Mouse (Mus musculus): Measurements from ENCODE around the gene Lmf1. TPM values are rescaled to one million over a fixed set of nuclear protein-coding genes. Genes with fewer than 3 reads are reported as not detected.

Gene Lmf1
- polyA plus RNA-seq, 1 experiment from 2014 or later, result 26.9 TPM

GRCm38 (mm10) chr17:25555159-25555558 is 23.7 kb upstream of the Lmf1 start:
- no peaks in the 10 kb centered on the region for H3K36me3 ChIP-seq (ENCODE audit: control insufficient read depth, insufficient read depth, low read length)
- H3K9ac ChIP-seq (ENCODE audit: low read depth, low read length), result no peak overlapping the region
- no peak overlapping the region; the same call in 1 of the 2 replicates for H3K4me2 ChIP-seq (replicated peaks; ENCODE audit: low read depth, low read length)
- ATAC-seq (ENCODE audit: low FRiP score), result no peak
- no peaks in the 10 kb centered on the region for H3K9me3 ChIP-seq (ENCODE audit: control insufficient read depth, low read length)
- peak overlapping the region; percentile 58; the same call in 1 of the 2 replicates for H3K27ac ChIP-seq (ENCODE audit: low read depth, low read length)
- DNase-seq (ENCODE audit: low spot score), result no peak
- WGBS, result 40% methylated on average over 3 of the region's 3 CpGs
- H3K4me3 ChIP-seq (ENCODE audit: low read depth, low read length), result no peak overlapping the region
- 0 out of 2 replicates have a peak, but pooled peaks cover 2% of the 10 kb centered on the region for H3K27me3 ChIP-seq (ENCODE audit: control insufficient read depth, insufficient read depth, low read length)
- H3K4me1 ChIP-seq (replicated peaks; ENCODE audit: control insufficient read depth, insufficient read depth, low read length), result peaks cover 17% of the 10 kb centered on the region

- Histone ChIP-seq H3K36me3 (ENCODE audit: control insufficient read depth, insufficient read depth, low read length) (no peaks in the 10 kb centered on the region), H3K27ac (ENCODE audit: low read depth, low read length) (peak overlapping the region; percentile 76), H3K4me3 (ENCODE audit: low read depth, low read length) (peak overlapping the region; percentile 28), H3K9ac (ENCODE audit: low read depth, low read length) (peak overlapping the region; percentile 64), H3K4me2 (replicated peaks; ENCODE audit: low read depth, low read length) (peak overlapping the region; percentile 63), H3K9me3 (ENCODE audit: control insufficient read depth, low read length) (no peaks in the 10 kb centered on the region), H3K27me3 (ENCODE audit: control insufficient read depth, insufficient read depth, low read length) (0 out of 2 replicates have a peak, but pooled peaks cover 2% of the 10 kb centered on the region), H3K4me1 (replicated peaks; ENCODE audit: control insufficient read depth, insufficient read depth, low read length) (peaks cover 22% of the 10 kb centered on the region)
- peak; percentile 62 for DNase-seq (ENCODE audit: low spot score)
- 5% methylated on average over 29 of the region's 29 CpGs for WGBS
- ATAC-seq (ENCODE audit: low FRiP score), result peak; percentile 64
These were observed 22.9 kb upstream of the Lmf1 start for GRCm38 (mm10) chr17:25555666-25556629.

GRCm38 (mm10) chr17:25556630-25557354 is 22.1 kb upstream of the Lmf1 start:
- H3K4me3 ChIP-seq (ENCODE audit: low read depth, low read length), result peak overlapping the region; percentile 28
- ATAC-seq (ENCODE audit: low FRiP score) (peak; percentile 15; the same call in 1 of the 2 replicates), DNase-seq (ENCODE audit: low spot score) (peak; percentile 68)
- no peaks in the 10 kb centered on the region for H3K9me3 ChIP-seq (ENCODE audit: control insufficient read depth, low read length)
- peaks cover 24% of the 10 kb centered on the region for H3K4me1 ChIP-seq (replicated peaks; ENCODE audit: control insufficient read depth, insufficient read depth, low read length)
- peak overlapping the region; percentile 76 for H3K27ac ChIP-seq (ENCODE audit: low read depth, low read length)
- 0 out of 2 replicates have a peak, but pooled peaks cover 2% of the 10 kb centered on the region for H3K27me3 ChIP-seq (ENCODE audit: control insufficient read depth, insufficient read depth, low read length)
- 14% methylated on average over 21 of the region's 21 CpGs for WGBS
- peak overlapping the region; percentile 63 for H3K4me2 ChIP-seq (replicated peaks; ENCODE audit: low read depth, low read length)
- no peaks in the 10 kb centered on the region for H3K36me3 ChIP-seq (ENCODE audit: control insufficient read depth, insufficient read depth, low read length)
- H3K9ac ChIP-seq (ENCODE audit: low read depth, low read length), result peak overlapping the region; percentile 64

GRCm38 (mm10) chr17:25559634-25560033 is 19.3 kb upstream of the Lmf1 start:
- no peak overlapping the region for H3K4me3 ChIP-seq (ENCODE audit: low read depth, low read length)
- 50% methylated on average over 4 of the region's 4 CpGs for WGBS
- no peaks in the 10 kb centered on the region for H3K36me3 ChIP-seq (ENCODE audit: control insufficient read depth, insufficient read depth, low read length)
- DNase-seq (ENCODE audit: low spot score) (no peak), ATAC-seq (ENCODE audit: low FRiP score) (no peak)
- H3K9me3 ChIP-seq (ENCODE audit: control insufficient read depth, low read length), result no peaks in the 10 kb centered on the region
- H3K4me2 ChIP-seq (replicated peaks; ENCODE audit: low read depth, low read length), result no peak overlapping the region
- no peaks in the 10 kb centered on the region for H3K27me3 ChIP-seq (ENCODE audit: control insufficient read depth, insufficient read depth, low read length)
- H3K9ac ChIP-seq (ENCODE audit: low read depth, low read length), result no peak overlapping the region
- H3K27ac ChIP-seq (ENCODE audit: low read depth, low read length), result no peak overlapping the region; the same call in 1 of the 2 replicates
- H3K4me1 ChIP-seq (replicated peaks; ENCODE audit: control insufficient read depth, insufficient read depth, low read length), result peaks cover 24% of the 10 kb centered on the region

- Histone ChIP-seq H3K9me3 (ENCODE audit: control insufficient read depth, low read length) (no peaks in the 10 kb centered on the region), H3K4me1 (replicated peaks; ENCODE audit: control insufficient read depth, insufficient read depth, low read length) (peaks cover 28% of the 10 kb centered on the region), H3K36me3 (ENCODE audit: control insufficient read depth, insufficient read depth, low read length) (no peaks in the 10 kb centered on the region), H3K27ac (ENCODE audit: low read depth, low read length) (peak overlapping the region; percentile 92), H3K27me3 (ENCODE audit: control insufficient read depth, insufficient read depth, low read length) (no peaks in the 10 kb centered on the region), H3K4me3 (ENCODE audit: low read depth, low read length) (no peak overlapping the region), H3K4me2 (replicated peaks; ENCODE audit: low read depth, low read length) (no peak overlapping the region), H3K9ac (ENCODE audit: low read depth, low read length) (peak overlapping the region; percentile 34)
- DNase-seq (ENCODE audit: low spot score) (no peak), ATAC-seq (ENCODE audit: low FRiP score) (no peak)
- WGBS, result 39% methylated on average over 5 of the region's 5 CpGs
These were observed 18.2 kb upstream of the Lmf1 start for GRCm38 (mm10) chr17:25560554-25561222.

GRCm38 (mm10) chr17:25561223-25562028 is 17.5 kb upstream of the Lmf1 start:
- Histone ChIP-seq H3K4me1 (replicated peaks; ENCODE audit: control insufficient read depth, insufficient read depth, low read length) (peaks cover 21% of the 10 kb centered on the region), H3K27ac (ENCODE audit: low read depth, low read length) (peak overlapping the region; percentile 92), H3K4me2 (replicated peaks; ENCODE audit: low read depth, low read length) (no peak overlapping the region), H3K4me3 (ENCODE audit: low read depth, low read length) (no peak overlapping the region), H3K27me3 (ENCODE audit: control insufficient read depth, insufficient read depth, low read length) (no peaks in the 10 kb centered on the region), H3K9ac (ENCODE audit: low read depth, low read length) (peak overlapping the region; percentile 34; the same call in 1 of the 2 replicates), H3K9me3 (ENCODE audit: control insufficient read depth, low read length) (no peaks in the 10 kb centered on the region), H3K36me3 (ENCODE audit: control insufficient read depth, insufficient read depth, low read length) (no peaks in the 10 kb centered on the region)
- ATAC-seq (ENCODE audit: low FRiP score), result peak; percentile 94
- 36% methylated on average over 16 of the region's 16 CpGs for WGBS
- DNase-seq (ENCODE audit: low spot score), result peak; percentile 80

- H3K36me3 ChIP-seq (ENCODE audit: control insufficient read depth, insufficient read depth, low read length), result no peaks in the 10 kb centered on the region
- 87% methylated on average over 5 of the region's 5 CpGs for WGBS
- H3K27ac ChIP-seq (ENCODE audit: low read depth, low read length), result no peak overlapping the region
- H3K27me3 ChIP-seq (ENCODE audit: control insufficient read depth, insufficient read depth, low read length), result peaks cover 6% of the 10 kb centered on the region
- DNase-seq (ENCODE audit: low spot score), result no peak
- H3K4me2 ChIP-seq (replicated peaks; ENCODE audit: low read depth, low read length), result no peak overlapping the region
- ATAC-seq (ENCODE audit: low FRiP score), result no peak
- peaks cover 15% of the 10 kb centered on the region for H3K4me1 ChIP-seq (replicated peaks; ENCODE audit: control insufficient read depth, insufficient read depth, low read length)
- H3K4me3 ChIP-seq (ENCODE audit: low read depth, low read length), result no peak overlapping the region
- no peaks in the 10 kb centered on the region for H3K9me3 ChIP-seq (ENCODE audit: control insufficient read depth, low read length)
- no peak overlapping the region for H3K9ac ChIP-seq (ENCODE audit: low read depth, low read length)
These were observed 14.4 kb upstream of the Lmf1 start for GRCm38 (mm10) chr17:25564481-25564880.

All from hindbrain, embryonic 11.5 days (tissue).